Mouse (Mus musculus) forebrain, postnatal 0 days (tissue): ENCODE measurements at regions not wholly inside any gene's neighbourhood (a gene's known extent, or its start where the extent isn't known, plus 50 kb on each side); places are given as distances from the start of the nearest gene placed in this dataset.
A peak's percentile ranks its signal among the peaks of the same experiment; 100 is the strongest.

Experiments used
- ATAC-seq: fragments of 200-750 bp; cut with Nextera tagmentation; 2 replicates; pipeline ENCODE4 v1.8.0; 2017; ENCODE audit warnings: mild to moderate bottlenecking, moderate library complexity
- DNase-seq: peaks from one replicate; pipeline ENCODE4 v3.0.0-alpha.2; 2015
- H3K27ac ChIP-seq: fragments of 300-500 bp; sonication (generic); 2 replicates; pipeline ENCODE4 v1.5.1; 2014; ENCODE audit warnings: low read depth, mild to moderate bottlenecking, antibody characterized with exemption, low read length, moderate library complexity, mixed read lengths
- H3K27me3 ChIP-seq: fragments of 300-500 bp; sonication (generic); 2 replicates; pipeline ENCODE4 v1.6.1; 2014; ENCODE audit warnings: mild to moderate bottlenecking, low read length, mixed read lengths; ENCODE audit not compliant: insufficient read depth
- H3K36me3 ChIP-seq: fragments of 300-500 bp; sonication (generic); 2 replicates; pipeline ENCODE4 v1.6.1; 2014; ENCODE audit warnings: mild to moderate bottlenecking, moderate library complexity; ENCODE audit not compliant: insufficient read depth
- H3K4me1 ChIP-seq: fragments of 300-500 bp; sonication (generic); 2 replicates; pipeline ENCODE4 v1.6.1; 2014; ENCODE audit warnings: antibody characterized with exemption; ENCODE audit not compliant: insufficient read depth
- H3K4me2 ChIP-seq: fragments of 300-500 bp; sonication (generic); 2 replicates; pipeline ENCODE4 v1.6.1; 2014; ENCODE audit warnings: low read depth, mild to moderate bottlenecking, moderate library complexity
- H3K4me3 ChIP-seq: fragments of 300-500 bp; sonication (generic); 2 replicates; pipeline ENCODE4 v1.5.1; 2014; ENCODE audit warnings: low read depth, low read length, mixed read lengths
- H3K9ac ChIP-seq: fragments of 300-500 bp; sonication (generic); 2 replicates; pipeline ENCODE4 v1.6.1; 2014; ENCODE audit warnings: mild to moderate bottlenecking
- H3K9me3 ChIP-seq: fragments of 300-500 bp; sonication (generic); 2 replicates; pipeline ENCODE4 v1.6.1; 2016; ENCODE audit warnings: low read length
- CTCF ChIP-seq: sonication (generic); IDR thresholded peaks from 2 replicates; pipeline ENCODE4 v1.5.1; 2016; ENCODE audit warnings: antibody characterized with exemption, control low read depth, low read depth
- WGBS: fragments of 180-500 bp; shearing (Covaris S2); extraction: QIAGEN DNeasy Blood & Tissue Kit; methylation state at CpG from one replicate; pipeline ENCODE4 v1.1.7; 2014; 5-methylcytosine and 5-hydroxymethylcytosine counted together

- H3K27me3 ChIP-seq, result no peaks in the 10 kb centered on the region
- no peak for TF ChIP-seq CTCF
- no peak overlapping the region for H3K4me3 ChIP-seq
- no peak for DNase-seq
- no peaks in the 10 kb centered on the region for H3K36me3 ChIP-seq
- H3K4me2 ChIP-seq, result no peak overlapping the region
- 17% methylated on average over 2 of the region's 2 CpGs for WGBS
- no peaks in the 10 kb centered on the region; the same call in 1 of the 2 replicates for H3K4me1 ChIP-seq
- H3K27ac ChIP-seq, result no peak overlapping the region
- H3K9ac ChIP-seq, result no peak overlapping the region
- no peak for ATAC-seq
- no peaks in the 10 kb centered on the region for H3K9me3 ChIP-seq
These were observed 101.2 kb upstream of the Mgat5 start for GRCm38 (mm10) chr1:127103664-127104063.

GRCm38 (mm10) chr1:127098871-127099420 is 105.9 kb upstream of the Mgat5 start:
- Histone ChIP-seq H3K4me2 (no peak overlapping the region), H3K4me1 (no peaks in the 10 kb centered on the region), H3K36me3 (no peaks in the 10 kb centered on the region), H3K9ac (no peak overlapping the region), H3K27me3 (no peaks in the 10 kb centered on the region), H3K4me3 (no peak overlapping the region), H3K27ac (0 out of 2 replicates have a peak overlapping the region, but pooled peaks have one; percentile 36), H3K9me3 (no peaks in the 10 kb centered on the region)
- ATAC-seq (no peak), DNase-seq (no peak)
- no peak for TF ChIP-seq CTCF

GRCm38 (mm10) chr1:127087616-127088015 is 117.2 kb upstream of the Mgat5 start:
- ATAC-seq (no peak), DNase-seq (no peak)
- H3K27ac ChIP-seq, result no peak overlapping the region

GRCm38 (mm10) chr1:127085988-127086387 is 118.8 kb upstream of the Mgat5 start:
- Histone ChIP-seq H3K9me3 (no peaks in the 10 kb centered on the region), H3K4me2 (no peak overlapping the region), H3K27me3 (no peaks in the 10 kb centered on the region), H3K4me3 (no peak overlapping the region), H3K9ac (no peak overlapping the region), H3K4me1 (no peaks in the 10 kb centered on the region), H3K27ac (no peak overlapping the region), H3K36me3 (no peaks in the 10 kb centered on the region)
- ATAC-seq, result no peak
- no peak for DNase-seq
- WGBS, result 85% methylated on average over 4 of the region's 4 CpGs
- no peak for TF ChIP-seq CTCF

More at GRCm38 (mm10) chr1:127087616-127088015, 117.2 kb upstream of the Mgat5 start:
- no peak for TF ChIP-seq CTCF
- H3K4me1 ChIP-seq, result no peaks in the 10 kb centered on the region
- no peaks in the 10 kb centered on the region for H3K36me3 ChIP-seq
- H3K9me3 ChIP-seq, result no peaks in the 10 kb centered on the region
- H3K4me2 ChIP-seq, result no peak overlapping the region
- no peak overlapping the region for H3K9ac ChIP-seq
- H3K27me3 ChIP-seq, result no peaks in the 10 kb centered on the region
- H3K4me3 ChIP-seq, result no peak overlapping the region

- TF ChIP-seq CTCF, result no peak
- 65% methylated on average over 3 of the region's 3 CpGs for WGBS
- Histone ChIP-seq H3K4me2 (no peak overlapping the region), H3K9me3 (no peaks in the 10 kb centered on the region), H3K4me3 (no peak overlapping the region), H3K27ac (no peak overlapping the region), H3K36me3 (no peaks in the 10 kb centered on the region), H3K4me1 (no peaks in the 10 kb centered on the region), H3K9ac (no peak overlapping the region), H3K27me3 (no peaks in the 10 kb centered on the region)
- ATAC-seq, result no peak
- no peak for DNase-seq
These were observed 121.0 kb upstream of the Mgat5 start for GRCm38 (mm10) chr1:127083761-127084308.

GRCm38 (mm10) chr1:127079012-127079411 is 125.8 kb upstream of the Mgat5 start:
- no peaks in the 10 kb centered on the region for H3K36me3 ChIP-seq
- WGBS, result 80% methylated on average over 4 of the region's 4 CpGs
- H3K4me1 ChIP-seq, result no peaks in the 10 kb centered on the region
- H3K4me2 ChIP-seq, result no peak overlapping the region
- H3K27ac ChIP-seq, result no peak overlapping the region
- H3K9ac ChIP-seq, result no peak overlapping the region
- H3K4me3 ChIP-seq, result no peak overlapping the region
- DNase-seq (no peak), ATAC-seq (no peak)
- H3K9me3 ChIP-seq, result no peaks in the 10 kb centered on the region
- H3K27me3 ChIP-seq, result no peaks in the 10 kb centered on the region
- no peak for TF ChIP-seq CTCF

GRCm38 (mm10) chr1:127062430-127062829 is 142.4 kb upstream of the Mgat5 start:
- H3K4me2 ChIP-seq, result no peak overlapping the region
- H3K4me1 ChIP-seq, result no peaks in the 10 kb centered on the region
- DNase-seq, result no peak
- no peaks in the 10 kb centered on the region for H3K27me3 ChIP-seq
- H3K9ac ChIP-seq, result no peak overlapping the region
- no peaks in the 10 kb centered on the region for H3K36me3 ChIP-seq
- no peak for ATAC-seq
- H3K9me3 ChIP-seq, result no peaks in the 10 kb centered on the region
- TF ChIP-seq CTCF, result no peak
- no peak overlapping the region for H3K27ac ChIP-seq
- WGBS, result 86% methylated on average over 2 of the region's 2 CpGs
- H3K4me3 ChIP-seq, result no peak overlapping the region
